Mouse (Mus musculus) cerebral cortex, adult 2 months (tissue): ENCODE measurements around the gene Fads2.

Experiments used
- WGBS: fragments of 180-500 bp; shearing (Covaris S2); methylation state at CpG from one replicate; pipeline ENCODE4 v1.1.7; 2018; 5-methylcytosine and 5-hydroxymethylcytosine counted together

Fads2 gene

GRCm38 (mm10) chr19:10040866-10041387 is 60.6 kb downstream of the Fads2 start:
- 10% methylated on average over 20 of the region's 20 CpGs for WGBS

- WGBS: 91% methylated on average over 2 of the region's 2 CpGs
These were observed 61.9 kb downstream of the Fads2 start for GRCm38 (mm10) chr19:10039615-10040014.

- 30% methylated on average over 3 of the region's 3 CpGs for WGBS
These were observed 62.6 kb downstream of the Fads2 start for GRCm38 (mm10) chr19:10038910-10039309.

GRCm38 (mm10) chr19:10038364-10038763 is 63.2 kb downstream of the Fads2 start:
- 79% methylated on average over 3 of the region's 3 CpGs for WGBS

- WGBS: 75% methylated on average over 2 of the region's 2 CpGs
These were observed 64.0 kb downstream of the Fads2 start for GRCm38 (mm10) chr19:10037534-10037933.

GRCm38 (mm10) chr19:10034785-10035447 is 66.6 kb downstream of the Fads2 start:
- WGBS: 72% methylated on average over 8 of the region's 8 CpGs

- WGBS: 91% methylated on average over 5 of the region's 5 CpGs
These were observed 67.2 kb downstream of the Fads2 start for GRCm38 (mm10) chr19:10034356-10034755.

- 27% methylated on average over 8 of the region's 8 CpGs for WGBS
These were observed 68.2 kb downstream of the Fads2 start for GRCm38 (mm10) chr19:10033211-10033973.

- 73% methylated on average over 2 of the region's 2 CpGs for WGBS
These were observed 71.8 kb downstream of the Fads2 start for GRCm38 (mm10) chr19:10029746-10030145.

GRCm38 (mm10) chr19:10025169-10025875 is 76.2 kb downstream of the Fads2 start:
- 38% methylated on average over 8 of the region's 8 CpGs for WGBS

GRCm38 (mm10) chr19:10023304-10023758 is 78.2 kb downstream of the Fads2 start:
- 64% methylated on average over 9 of the region's 9 CpGs for WGBS

- WGBS: 75% methylated on average over 5 of the region's 5 CpGs
These were observed 78.9 kb downstream of the Fads2 start for GRCm38 (mm10) chr19:10022414-10023303.

GRCm38 (mm10) chr19:10021981-10022380 is 79.6 kb downstream of the Fads2 start:
- WGBS: 85% methylated on average over 2 of the region's 2 CpGs

- WGBS: 81% methylated on average over 4 of the region's 4 CpGs
These were observed 82.3 kb downstream of the Fads2 start for GRCm38 (mm10) chr19:10019214-10019760.

- 1% methylated on average over 3 of the region's 3 CpGs for WGBS
These were observed 83.1 kb downstream of the Fads2 start for GRCm38 (mm10) chr19:10018527-10018818.

GRCm38 (mm10) chr19:10017637-10018526 is 83.7 kb downstream of the Fads2 start:
- 9% methylated on average over 44 of the region's 44 CpGs for WGBS

- WGBS: 91% methylated on average over 4 of the region's 4 CpGs
These were observed 85.4 kb downstream of the Fads2 start for GRCm38 (mm10) chr19:10016151-10016550.

- WGBS: 79% methylated on average over 4 of the region's 4 CpGs
These were observed 86.1 kb downstream of the Fads2 start for GRCm38 (mm10) chr19:10015442-10015841.

GRCm38 (mm10) chr19:10014824-10015223 is 86.7 kb downstream of the Fads2 start:
- 91% methylated on average over 13 of the region's 13 CpGs for WGBS

- 77% methylated on average over 5 of the region's 5 CpGs for WGBS
These were observed 87.6 kb downstream of the Fads2 start for GRCm38 (mm10) chr19:10013913-10014312.
